Mouse (Mus musculus): Measurements from ENCODE around the gene Fbxl16. TPM values are rescaled to one million over a fixed set of nuclear protein-coding genes. Genes with fewer than 3 reads are reported as not detected.

The Fbxl16 gene
- total and polyA plus RNA-seq, 3 experiments = not detected

DNA sequence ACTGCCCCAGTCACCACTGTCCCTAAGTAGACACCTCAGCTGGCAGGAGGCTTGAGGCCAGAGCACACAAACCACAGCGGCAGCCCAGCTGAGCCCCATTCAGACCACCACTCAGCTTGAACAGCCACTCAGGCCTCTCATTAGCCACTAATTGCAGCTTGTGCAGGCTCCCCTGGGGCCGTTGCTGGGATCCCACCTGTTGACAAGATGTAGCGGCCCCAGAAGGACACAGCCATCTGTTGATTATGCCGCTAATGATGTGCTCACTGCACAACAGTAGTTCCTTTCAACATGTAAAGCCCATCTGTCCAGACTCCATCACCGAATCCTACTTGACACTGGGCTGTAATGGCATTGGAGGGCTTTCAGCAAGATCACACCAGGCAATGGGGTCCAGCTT is 43.0 kb upstream of the Fbxl16 start:
- no peaks in the 10 kb centered on the region for H3K79me2 ChIP-seq (replicated peaks; ENCODE audit: control insufficient read depth, extremely low read depth, insufficient read depth, poor library complexity, severe bottlenecking)
- H3K9me3 ChIP-seq (replicated peaks; ENCODE audit: low read length) = no peaks in the 10 kb centered on the region
- peaks cover 78% of the 10 kb centered on the region for H3K27me3 ChIP-seq (replicated peaks)
- no peak overlapping the region for H3K4me3 ChIP-seq (replicated peaks in 1 of 3; ENCODE audit: low read depth in 2 of 3, low read length in 2 of 3, poor library complexity in 1 of 3)
- dilution Hi-C loops (cut with MboI; ENCODE audit: extremely low pct_ligation_motif_present, extremely low pct_unique_long_range_greater_than_20kb, low sequenced_read_pairs) = no loop called here
- no peaks in the 10 kb centered on the region for H3K36me3 ChIP-seq (replicated peaks in 1 of 2; ENCODE audit: control insufficient read depth in 1 of 2, insufficient read depth in 1 of 2, low read length in 1 of 2)
- peaks cover 0 to 7% of the 10 kb centered on the region in 2 experiments; a peak in 2 of 4 replicates for H3K4me1 ChIP-seq (ENCODE audit: control insufficient read depth in 1 of 2, insufficient read depth in 2 of 2)
- H3K9ac ChIP-seq (ENCODE audit: insufficient read depth, low read depth) = no peak overlapping the region
- DNase-seq (ENCODE audit: extremely low read depth) = no peak
- in situ Hi-C loops (cut with MboI; ENCODE audit: low pct_ligation_motif_present, low pct_unique_long_range_greater_than_20kb, low sequenced_read_pairs) = no loop called here
- H3K27ac ChIP-seq (ENCODE audit: insufficient read depth, low read depth) = no peak overlapping the region
- no peak overlapping the region for H3K4me2 ChIP-seq (ENCODE audit: insufficient read depth, low read depth, poor library complexity, severe bottlenecking)
- TF ChIP-seq ZC3H11A (IDR thresholded peaks at IDR 0.05; ENCODE audit: low read depth, low read length) = no peak

- H3K4me2 ChIP-seq (ENCODE audit: insufficient read depth, low read depth, poor library complexity, severe bottlenecking) = peak overlapping the region; percentile 57
- H3K27me3 ChIP-seq (replicated peaks) = peaks cover 66% of the 10 kb centered on the region
- H3K4me3 ChIP-seq (replicated peaks in 1 of 3; ENCODE audit: low read depth in 2 of 3, low read length in 2 of 3, poor library complexity in 1 of 3) = no peak overlapping the region
- DNase-seq (ENCODE audit: extremely low read depth) = no peak
- peak overlapping the region; percentile 8 for H3K9ac ChIP-seq (ENCODE audit: insufficient read depth, low read depth)
- 0 out of 2 replicates have a peak, but pooled peaks cover 3% of the 10 kb centered on the region for H3K79me2 ChIP-seq (replicated peaks; ENCODE audit: control insufficient read depth, extremely low read depth, insufficient read depth, poor library complexity, severe bottlenecking)
- dilution Hi-C loops (cut with MboI; ENCODE audit: extremely low pct_ligation_motif_present, extremely low pct_unique_long_range_greater_than_20kb, low sequenced_read_pairs) (no loop called here), in situ Hi-C loops (cut with MboI; ENCODE audit: low pct_ligation_motif_present, low pct_unique_long_range_greater_than_20kb, low sequenced_read_pairs) (no loop called here)
- no peaks in the 10 kb centered on the region for H3K36me3 ChIP-seq (replicated peaks in 1 of 2; ENCODE audit: control insufficient read depth in 1 of 2, insufficient read depth in 1 of 2, low read length in 1 of 2)
- TF ChIP-seq POLR2A (IDR thresholded peaks at IDR 0.05; ENCODE audit: low read depth, low read length) = no peak
- no peak for TF ChIP-seq PAX5 (IDR thresholded peaks at IDR 0.05; ENCODE audit: low read length)
- no peak for TF ChIP-seq TBP (conservative IDR thresholded peaks at IDR 0.05; ENCODE audit: low read depth, low read length)
- no peak for TF ChIP-seq SMC3 (IDR thresholded peaks at IDR 0.05; ENCODE audit: low read depth, low read length)
- no peak for TF ChIP-seq CHD2 (IDR thresholded peaks at IDR 0.05; ENCODE audit: low read length)
- TF ChIP-seq ELF1 (IDR thresholded peaks at IDR 0.05; ENCODE audit: low read depth, low read length) = no peak
- no peaks in the 10 kb centered on the region for H3K9me3 ChIP-seq (replicated peaks; ENCODE audit: low read length)
- peaks cover 3 to 7% of the 10 kb centered on the region in 2 experiments for H3K4me1 ChIP-seq (ENCODE audit: control insufficient read depth in 1 of 2, insufficient read depth in 2 of 2)
- peak overlapping the region; percentile 30; the same call in 1 of the 2 replicates for H3K27ac ChIP-seq (ENCODE audit: insufficient read depth, low read depth)
Measured at GRCm38 (mm10) chr17:25769331-25769730, 39.6 kb upstream of the Fbxl16 start.

- H3K9me3 ChIP-seq (replicated peaks; ENCODE audit: low read length) = no peaks in the 10 kb centered on the region
- no peak within 1 kb of the TSS for H3K27ac ChIP-seq (ENCODE audit: insufficient read depth, low read depth)
- TF ChIP-seq CHD2 (IDR thresholded peaks at IDR 0.05; ENCODE audit: low read length) = peak; percentile 54; the same call in 1 of the 2 replicates
- no peak for TF ChIP-seq USF2 (conservative IDR thresholded peaks at IDR 0.05; ENCODE audit: low read depth, low read length)
- TF ChIP-seq JUN (IDR thresholded peaks at IDR 0.05; ENCODE audit: insufficient read depth, low read depth, low read length) = no peak
- TF ChIP-seq BHLHE40 (IDR thresholded peaks at IDR 0.05; ENCODE audit: low read depth, low read length) = peak; percentile 43
- peak; percentile 94; the same call in 1 of the 2 replicates for TF ChIP-seq GABPA (IDR thresholded peaks at IDR 0.05; ENCODE audit: insufficient replicate concordance, low read depth, low read length)
- peak; percentile 96 for TF ChIP-seq NRF1 (IDR thresholded peaks at IDR 0.05; ENCODE audit: low read depth, low read length)
- TF ChIP-seq CTCF (conservative IDR thresholded peaks at IDR 0.05 in 1 of 2, IDR thresholded peaks at IDR 0.05 in 1 of 2; ENCODE audit: low read depth in 2 of 2, low read length in 2 of 2) = peak; percentile 44 to 97; a peak in 3 of 4 replicates
- TF ChIP-seq UBTF (IDR thresholded peaks at IDR 0.05; ENCODE audit: low read depth, low read length) = no peak
- TF ChIP-seq MAFK (IDR thresholded peaks at IDR 0.05; ENCODE audit: insufficient replicate concordance, low read length) = peak; percentile 12; the same call in 1 of the 2 replicates
- 0 out of 2 replicates have a peak, but pooled peaks have one; percentile 46 for TF ChIP-seq E2F4 (IDR thresholded peaks at IDR 0.05; ENCODE audit: insufficient replicate concordance, low read depth, low read length)
- TF ChIP-seq POLR2A (IDR thresholded peaks at IDR 0.05; ENCODE audit: low read depth, low read length) = peak; percentile 78
- peak; percentile 87 for TF ChIP-seq MYC (IDR thresholded peaks at IDR 0.05; ENCODE audit: low read depth, low read length)
- TF ChIP-seq ZMIZ1 (IDR thresholded peaks at IDR 0.05; ENCODE audit: low read depth, low read length) = peak; percentile 79; the same call in 1 of the 2 replicates
- peak; percentile 86 for TF ChIP-seq MEF2A (IDR thresholded peaks at IDR 0.05; ENCODE audit: borderline replicate concordance, low read depth, low read length)
- no peak for TF ChIP-seq RCOR1 (conservative IDR thresholded peaks at IDR 0.05; ENCODE audit: low read depth, low read length)
- TF ChIP-seq ETS1 (conservative IDR thresholded peaks at IDR 0.05; ENCODE audit: low read depth, low read length) = no peak
- peak; percentile 72; the same call in 1 of the 2 replicates for TF ChIP-seq POLR2AphosphoS2 (IDR thresholded peaks at IDR 0.05; ENCODE audit: low read depth, low read length)
- TF ChIP-seq TBP (conservative IDR thresholded peaks at IDR 0.05; ENCODE audit: low read depth, low read length) = peak; percentile 97
- TF ChIP-seq ZNF384 (IDR thresholded peaks at IDR 0.05; ENCODE audit: low read depth, low read length) = no peak
- TF ChIP-seq SIN3A (IDR thresholded peaks at IDR 0.05; ENCODE audit: low read length) = peak; percentile 99
Measured at GRCm38 (mm10) chr17:25773549-25774120, 35.2 kb upstream of the Fbxl16 start, which contains the start of gene Narfl. TSS of gene Narfl (plus strand) at chr17:25773776.

More at GRCm38 (mm10) chr17:25773549-25774120, 35.2 kb upstream of the Fbxl16 start, which contains the start of gene Narfl:
- Histone ChIP-seq H3K4me3 (replicated peaks in 1 of 3; ENCODE audit: low read depth in 2 of 3, low read length in 2 of 3, poor library complexity in 1 of 3) (peak within 1 kb of the TSS; percentile 66 to 88 (median 83)), H3K27me3 (replicated peaks) (peaks cover 36% of the 10 kb centered on the region), H3K9ac (ENCODE audit: insufficient read depth, low read depth) (peak within 1 kb of the TSS; percentile 81), H3K79me2 (replicated peaks; ENCODE audit: control insufficient read depth, extremely low read depth, insufficient read depth, poor library complexity, severe bottlenecking) (0 out of 2 replicates have a peak, but pooled peaks cover 3% of the 10 kb centered on the region), H3K36me3 (replicated peaks in 1 of 2; ENCODE audit: control insufficient read depth in 1 of 2, insufficient read depth in 1 of 2, low read length in 1 of 2) (peaks cover 17 to 31% of the 10 kb centered on the region in 2 experiments), H3K4me1 (ENCODE audit: control insufficient read depth in 1 of 2, insufficient read depth in 2 of 2) (peaks cover 13 to 18% of the 10 kb centered on the region in 2 experiments), H3K4me2 (ENCODE audit: insufficient read depth, low read depth, poor library complexity, severe bottlenecking) (peak within 1 kb of the TSS; percentile 80)
- DNase-seq (ENCODE audit: extremely low read depth) = peak; percentile 97
- dilution Hi-C loops (cut with MboI; ENCODE audit: extremely low pct_ligation_motif_present, extremely low pct_unique_long_range_greater_than_20kb, low sequenced_read_pairs) (no loop called here), in situ Hi-C loops (cut with MboI; ENCODE audit: low pct_ligation_motif_present, low pct_unique_long_range_greater_than_20kb, low sequenced_read_pairs) (no loop called here)

Data from CH12.LX (cell line).